Mouse (Mus musculus) right cerebral cortex, adult 18-20 months (tissue): ENCODE measurements at regions not wholly inside any gene's neighbourhood (a gene's known extent, or its start where the extent isn't known, plus 50 kb on each side); places are given as distances from the start of the nearest gene placed in this dataset.
A peak's percentile ranks its signal among the peaks of the same experiment; 100 is the strongest.

Experiments used
- DNase-seq: peaks from one replicate; pipeline ENCODE4 v3.0.0; 2022; ENCODE audit warnings: mixed read lengths

GRCm38 (mm10) chr3:150109561-150109960 lies 1119.2 kb upstream of the Adgrl2 start:
- no peak for DNase-seq

GRCm38 (mm10) chr3:150112231-150112630 lies 1121.9 kb upstream of the Adgrl2 start:
- no peak for DNase-seq

GRCm38 (mm10) chr3:150119866-150120265 lies 1129.5 kb upstream of the Adgrl2 start:
- DNase-seq: no peak

GRCm38 (mm10) chr3:150146635-150147034 lies 1156.3 kb upstream of the Adgrl2 start:
- no peak for DNase-seq

GRCm38 (mm10) chr3:150151152-150151822 lies 1160.9 kb upstream of the Adgrl2 start:
- no peak for DNase-seq

- DNase-seq: no peak
Measured at GRCm38 (mm10) chr3:150151823-150152158, 1161.4 kb upstream of the Adgrl2 start.

- DNase-seq: no peak
Measured at GRCm38 (mm10) chr3:150152893-150153292, 1162.5 kb upstream of the Adgrl2 start.

- DNase-seq: no peak
Measured at GRCm38 (mm10) chr3:150185807-150186206, 1195.5 kb upstream of the Adgrl2 start.

- no peak for DNase-seq
Measured at GRCm38 (mm10) chr3:150193132-150193531, 1202.8 kb upstream of the Adgrl2 start.

GRCm38 (mm10) chr3:150198492-150198891 lies 1208.1 kb upstream of the Adgrl2 start:
- no peak for DNase-seq

- no peak for DNase-seq
Measured at GRCm38 (mm10) chr3:150205902-150206301, 1215.5 kb upstream of the Adgrl2 start.

- DNase-seq: no peak
Measured at GRCm38 (mm10) chr3:150233279-150233678, 1204.4 kb upstream of the Adgrl4 start.

- DNase-seq: no peak
Measured at GRCm38 (mm10) chr3:150236946-150237600, 1200.6 kb upstream of the Adgrl4 start.

GRCm38 (mm10) chr3:150275038-150275437 lies 1162.6 kb upstream of the Adgrl4 start:
- no peak for DNase-seq

- no peak for DNase-seq
Measured at GRCm38 (mm10) chr3:150296057-150296710, 1141.5 kb upstream of the Adgrl4 start.

GRCm38 (mm10) chr3:150328811-150329210 lies 1108.9 kb upstream of the Adgrl4 start:
- DNase-seq: no peak

GRCm38 (mm10) chr3:150352139-150352725 lies 1085.5 kb upstream of the Adgrl4 start:
- DNase-seq: no peak

GRCm38 (mm10) chr3:150365766-150366165 lies 1071.9 kb upstream of the Adgrl4 start:
- DNase-seq: no peak

GRCm38 (mm10) chr3:150384996-150385627 lies 1052.6 kb upstream of the Adgrl4 start:
- DNase-seq: peak; percentile 36

GRCm38 (mm10) chr3:150401694-150402301 lies 1035.9 kb upstream of the Adgrl4 start:
- DNase-seq: peak; percentile 2

- DNase-seq: no peak
Measured at GRCm38 (mm10) chr3:150406086-150406485, 1031.6 kb upstream of the Adgrl4 start.

GRCm38 (mm10) chr3:150415277-150415676 lies 1022.4 kb upstream of the Adgrl4 start:
- DNase-seq: no peak

GRCm38 (mm10) chr3:150416447-150416846 lies 1021.2 kb upstream of the Adgrl4 start:
- no peak for DNase-seq
